Mouse (Mus musculus): ENCODE measurements around the gene Atp1a1. TPM values are rescaled to one million over a fixed set of nuclear protein-coding genes. Genes with fewer than 3 reads are reported as not detected.

Atp1a1 gene
- total and polyA plus RNA-seq, 3 experiments, result 380 to 1,035 (median 611) TPM

DNA sequence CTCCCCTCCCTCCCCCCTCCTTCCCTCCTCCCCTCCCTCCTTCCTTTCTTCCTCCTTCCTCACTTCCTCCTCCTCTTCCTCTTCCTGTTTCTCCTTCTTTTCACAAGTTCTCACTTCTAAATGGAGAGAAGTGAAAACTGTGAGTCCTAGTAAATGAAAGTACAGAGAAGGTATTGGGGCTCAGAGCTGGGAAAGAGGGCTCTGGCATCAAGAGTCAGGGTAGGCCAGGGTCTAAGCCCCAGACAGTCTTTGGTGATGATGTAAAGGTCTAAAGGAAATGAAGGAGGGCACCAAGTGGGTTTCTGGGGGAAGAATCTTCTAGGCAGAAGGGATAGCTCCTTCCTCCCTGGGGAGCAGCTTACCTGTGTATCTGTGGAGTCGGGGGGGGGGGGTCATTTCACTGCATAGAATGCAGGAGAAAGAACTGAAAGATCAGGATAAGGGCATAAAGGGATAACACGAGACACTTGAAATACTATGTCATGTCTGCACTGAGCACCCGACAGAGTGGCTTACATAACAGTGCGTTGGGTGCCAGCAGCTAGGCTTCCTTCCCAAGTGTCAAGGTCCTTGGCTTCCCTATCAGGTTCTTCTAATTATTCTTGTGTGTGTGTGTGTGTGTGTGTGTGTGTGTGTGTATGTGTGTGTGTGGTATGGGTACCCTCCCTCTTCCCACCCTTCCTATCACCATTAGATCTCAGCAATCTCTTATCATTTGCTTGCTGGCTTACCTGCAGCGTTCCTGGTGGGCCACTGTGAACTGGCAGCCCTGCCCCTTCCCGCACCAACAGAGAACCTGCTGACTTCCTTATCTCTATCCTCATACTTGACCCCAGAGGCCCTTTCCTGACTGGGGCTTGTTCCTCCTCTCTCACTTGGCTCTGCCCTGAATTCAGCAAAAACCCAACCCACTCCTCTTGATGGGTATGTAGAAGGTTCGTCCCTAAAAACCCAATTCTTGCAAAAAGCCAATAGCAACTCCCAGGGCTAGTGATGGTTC lies 51.6 kb downstream of the Atp1a1 start:
- peak; percentile 63 for DNase-seq

DNA sequence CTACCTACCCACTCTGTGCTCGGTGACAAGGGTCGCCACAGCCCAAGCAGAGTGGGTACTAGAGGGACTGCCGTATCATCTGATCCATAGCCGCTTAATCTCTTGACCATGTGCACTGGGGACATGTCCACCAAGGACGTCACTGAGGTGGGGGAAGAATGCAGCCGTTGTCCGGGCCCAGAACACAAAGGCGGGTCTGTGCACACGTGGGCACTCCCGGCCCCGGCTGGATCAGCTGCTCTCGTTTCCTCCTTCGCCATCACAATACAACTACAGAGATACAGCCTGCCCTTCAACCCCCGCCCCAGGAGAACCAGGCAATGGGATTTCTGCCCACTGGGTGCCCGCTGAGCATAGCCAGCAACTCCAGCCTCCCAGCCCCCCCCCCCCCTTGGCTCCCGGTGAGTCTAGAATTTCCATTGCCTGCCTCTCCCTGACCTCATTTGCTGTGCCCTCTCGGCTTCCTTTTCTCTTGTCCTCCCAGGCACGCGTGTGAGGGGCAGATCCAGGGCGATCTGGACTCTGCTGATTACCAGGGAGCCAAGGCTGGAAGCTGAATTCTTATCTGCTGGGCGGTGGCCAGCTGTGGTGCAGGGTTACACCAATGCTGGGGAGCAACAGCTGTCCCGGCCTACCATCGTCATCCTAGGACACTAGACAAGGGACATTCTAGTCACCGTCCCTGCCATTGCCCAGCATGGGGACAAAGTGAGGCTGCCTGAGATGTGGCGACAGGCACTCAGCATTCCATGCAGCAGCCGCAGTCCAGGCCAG lies 52.8 kb downstream of the Atp1a1 start:
- peak; percentile 86 for DNase-seq

GRCm38 (mm10) chr3:101549749-101550148 lies 54.7 kb downstream of the Atp1a1 start:
- DNase-seq, result no peak

- no peak for DNase-seq
Observed at GRCm38 (mm10) chr3:101544116-101544515, 60.4 kb downstream of the Atp1a1 start.

DNA sequence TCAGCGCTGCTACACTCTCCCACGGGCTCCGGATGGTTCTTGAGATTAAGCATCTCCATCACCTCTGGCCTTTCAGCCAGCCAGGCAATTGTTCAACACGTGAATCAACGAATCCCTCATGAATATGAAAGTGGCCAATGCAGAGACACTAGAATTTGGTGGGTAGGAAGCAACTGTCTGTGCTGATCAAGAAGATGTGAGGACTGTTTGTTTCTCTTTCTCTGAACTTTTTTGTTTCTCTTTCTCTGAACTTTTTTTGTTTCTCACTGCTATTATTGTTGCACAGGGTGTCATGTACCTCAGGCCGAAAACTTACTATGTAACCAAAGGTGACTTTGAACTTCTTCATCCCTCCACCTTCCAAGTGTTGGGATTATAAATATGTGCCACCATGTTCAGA lies 62.9 kb downstream of the Atp1a1 start:
- no peak for DNase-seq

GRCm38 (mm10) chr3:101540568-101540967 lies 63.9 kb downstream of the Atp1a1 start:
- no peak for DNase-seq

- DNase-seq, result no peak
Observed at GRCm38 (mm10) chr3:101536322-101536721, 68.2 kb downstream of the Atp1a1 start.

DNA sequence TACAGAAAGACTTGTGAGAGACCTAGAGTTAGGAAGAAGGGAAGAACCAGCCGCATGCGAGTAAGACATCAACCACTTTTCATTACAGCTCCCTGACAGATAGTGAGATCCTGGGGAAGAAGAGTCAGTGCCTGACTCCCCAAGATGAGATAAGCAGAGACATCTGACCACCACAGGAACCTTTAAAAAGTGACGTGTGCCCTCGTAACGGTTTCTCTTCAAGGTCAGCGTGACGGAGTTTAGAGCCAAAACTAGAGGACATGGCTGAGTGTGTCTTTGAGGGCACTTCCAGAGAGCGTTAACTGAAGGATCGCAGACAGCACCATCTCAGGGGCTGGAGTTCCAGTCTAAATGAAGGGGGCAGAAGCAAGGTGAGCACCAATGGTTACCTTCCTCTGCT lies 70.2 kb downstream of the Atp1a1 start:
- DNase-seq, result no peak

DNA sequence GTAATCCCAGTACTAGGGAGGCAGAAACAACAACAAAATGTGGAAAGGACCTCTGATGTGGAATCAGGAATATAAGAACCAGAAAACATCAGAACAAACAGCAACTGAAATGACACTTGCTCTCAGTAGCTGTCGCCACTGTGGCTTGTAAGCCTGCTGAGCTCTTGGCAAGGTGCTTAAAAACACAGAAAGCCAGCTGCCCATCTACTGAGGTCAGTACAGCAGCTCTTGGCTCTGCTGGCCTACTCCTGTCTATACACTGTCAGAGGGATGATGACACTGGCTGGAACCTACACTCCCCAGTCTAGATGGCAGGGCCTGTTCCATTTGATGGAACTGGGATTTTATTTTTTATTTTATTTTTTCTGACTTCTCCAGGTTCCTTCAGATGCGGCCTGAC lies 71.1 kb downstream of the Atp1a1 start:
- no peak for DNase-seq

DNA sequence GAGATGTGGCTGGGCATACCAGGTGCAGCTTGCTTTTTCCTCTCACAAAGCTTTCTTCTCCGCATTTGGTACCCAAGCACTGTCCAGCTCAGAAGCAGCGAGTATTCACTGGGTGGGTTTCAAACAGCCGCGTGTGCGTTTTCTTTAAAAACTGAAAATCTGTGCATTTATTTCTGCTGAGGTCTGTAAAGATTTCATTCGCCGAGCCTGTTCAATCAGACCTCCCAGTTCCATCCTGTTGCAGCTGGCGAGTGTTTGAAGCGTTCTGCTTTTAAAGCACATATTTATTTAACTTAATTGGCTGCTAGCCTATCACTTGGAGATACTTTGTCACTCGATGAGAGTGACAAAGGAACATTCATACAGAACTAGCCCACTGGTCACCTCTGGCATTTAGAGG lies 73.6 kb downstream of the Atp1a1 start:
- no peak for DNase-seq

GRCm38 (mm10) chr3:101528900-101529594 lies 75.4 kb downstream of the Atp1a1 start:
- DNase-seq, result no peak

GRCm38 (mm10) chr3:101528157-101528899 lies 76.2 kb downstream of the Atp1a1 start:
- peak; percentile 64 for DNase-seq

DNA sequence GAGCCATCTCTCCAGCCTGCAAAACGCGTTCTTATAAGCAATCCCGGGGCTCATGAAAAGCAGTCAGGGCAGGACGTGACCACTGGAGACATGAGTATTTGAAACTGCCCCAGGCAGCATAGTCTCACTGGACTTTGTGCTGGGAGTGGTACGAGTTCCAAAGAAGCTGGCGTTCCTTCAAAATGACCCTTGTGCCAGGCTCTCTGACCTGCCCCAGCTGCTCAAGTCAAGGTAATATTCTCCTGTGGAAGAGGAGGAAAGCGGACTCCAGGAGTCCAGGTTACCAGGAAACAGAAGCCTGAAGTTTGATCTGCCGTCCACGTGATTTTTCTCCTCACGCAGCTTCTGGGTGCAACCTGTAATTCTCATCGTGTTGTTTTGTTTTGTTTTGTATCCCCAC lies 77.9 kb downstream of the Atp1a1 start:
- no peak for DNase-seq

Other genes with a start within 250 kb of the Atp1a1 start
- gene Igsf3, start 227.6 kb downstream of the Atp1a1 start, total RNA-seq (2021), result 1 to 10 TPM; 3.4 to 8.3 TPM
- 2.1 TPM in 2 replicates for gene Igsf3, start 227.6 kb downstream of the Atp1a1 start, polyA plus RNA-seq (2012; rRNA removed)
- gene Mab21l3, start 244.3 kb upstream of the Atp1a1 start, total RNA-seq (2021), result 1 to 10 TPM in 1 of 2 experiments, under 1 TPM in 1; 0.23 to 1.2 TPM
- gene Mab21l3, start 244.3 kb upstream of the Atp1a1 start, polyA plus RNA-seq (2012; rRNA removed), result 0.33 and 0.42 TPM in 2 replicates